ENCODE assay signal across 21 mouse cellular contexts in genomic region chr5:100144836-100145235, GRCm38 (mm10). TPM values are rescaled to one million over a fixed set of nuclear protein-coding genes. Genes with fewer than 3 reads are reported as not detected.
"Had no signal": no experiment of that assay in that cellular context is flagged by ENCODE, and none has a peak within 500 bp of the region (broad histone marks: within the 10 kb centered on the region; RNA-seq: fewer than 3 reads in every experiment).

No protein-coding gene starts in this region.

- H3K9me3 ChIP-seq: midbrain, embryonic 10.5 days; midbrain, embryonic 12.5 days; neural tube, embryonic 13.5 days; neural tube, embryonic 15.5 days had no signal

- H3K4me1 ChIP-seq: midbrain, embryonic 10.5 days; midbrain, embryonic 12.5 days; neural tube, embryonic 13.5 days had no signal

- H3K9ac ChIP-seq: lung, embryonic 14.5 days; midbrain, embryonic 12.5 days; neural tube, embryonic 13.5 days; neural tube, embryonic 15.5 days had no signal

- H3K4me2 ChIP-seq: lung, embryonic 14.5 days; midbrain, embryonic 12.5 days; neural tube, embryonic 13.5 days; neural tube, embryonic 15.5 days had no signal

- ATAC-seq: midbrain, embryonic 16.5 days had no signal

- H3K27me3 ChIP-seq: midbrain, embryonic 12.5 days; neural tube, embryonic 13.5 days; neural tube, embryonic 15.5 days had no signal

- H3K4me3 ChIP-seq: midbrain, embryonic 10.5 days; midbrain, embryonic 12.5 days; myocyte; neural tube, embryonic 13.5 days; neural tube, embryonic 15.5 days had no signal

- H3K27ac ChIP-seq: midbrain, embryonic 10.5 days; midbrain, embryonic 12.5 days; neural tube, embryonic 13.5 days; neural tube, embryonic 15.5 days had no signal

- DNase-seq: lung, adult 18-20 months; lung, embryonic 14.5 days; lung, postnatal 10 days; lung, postnatal 4 days; midbrain, embryonic 14.5 days; retina, postnatal 1 day; right cerebral cortex, adult 18-20 months; right cerebral cortex, postnatal 25 days; right cerebral cortex, postnatal 4 days; spleen, adult 18-20 months; thymus, adult 18-20 months; thymus, postnatal 14 days; thymus, postnatal 36 days had no signal

- H3K36me3 ChIP-seq: midbrain, embryonic 10.5 days; midbrain, embryonic 12.5 days; neural tube, embryonic 13.5 days; neural tube, embryonic 15.5 days had no signal

RNA-seq across cellular contexts. Expression of gene Tmem150c, which starts 14.8 kb away (rescaled TPM):
- total RNA-seq: megakaryocyte, adult 5-6 weeks; megakaryocyte-erythroid progenitor cell, adult 5-6 weeks had no signal
- polyA plus RNA-seq: myocyte had no signal
